Mouse (Mus musculus): ENCODE results near the gene Arpp19.

Arpp19 gene

GRCm38 (mm10) chr9:75037451-75038356 is at the start of gene Arpp19:
Gene Arpp19, plus strand, starts transcription at chr9:75037614.
- DNase-seq (ENCODE audit: low spot score in 2 of 2): peak; percentile 65 to 84

- no peak for DNase-seq (ENCODE audit: low spot score in 2 of 2)
Observed at GRCm38 (mm10) chr9:74988893-74989460, 48.4 kb upstream of the Arpp19 start.

GRCm38 (mm10) chr9:74989990-74990389 is 47.4 kb upstream of the Arpp19 start:
- DNase-seq (ENCODE audit: low spot score in 2 of 2): no peak

- no peak for DNase-seq (ENCODE audit: low spot score in 2 of 2)
Observed at GRCm38 (mm10) chr9:74994611-74995257, 42.7 kb upstream of the Arpp19 start.

GRCm38 (mm10) chr9:74996349-74996748 is 41.1 kb upstream of the Arpp19 start:
- DNase-seq (ENCODE audit: low spot score in 2 of 2): no peak

GRCm38 (mm10) chr9:74997976-74998375 is 39.4 kb upstream of the Arpp19 start:
- DNase-seq (ENCODE audit: low spot score in 2 of 2): no peak

GRCm38 (mm10) chr9:75001006-75001405 is 36.4 kb upstream of the Arpp19 start:
- no peak for DNase-seq (ENCODE audit: low spot score in 2 of 2)

- no peak for DNase-seq (ENCODE audit: low spot score in 2 of 2)
Observed at GRCm38 (mm10) chr9:75001611-75002204, 35.7 kb upstream of the Arpp19 start.

GRCm38 (mm10) chr9:75002262-75002661 is 35.2 kb upstream of the Arpp19 start:
- DNase-seq (ENCODE audit: low spot score in 2 of 2): no peak

- no peak for DNase-seq (ENCODE audit: low spot score in 2 of 2)
Observed at GRCm38 (mm10) chr9:75004203-75004602, 33.2 kb upstream of the Arpp19 start.

- no peak for DNase-seq (ENCODE audit: low spot score in 2 of 2)
Observed at GRCm38 (mm10) chr9:75016591-75016990, 20.8 kb upstream of the Arpp19 start.

GRCm38 (mm10) chr9:75019181-75019580 is 18.2 kb upstream of the Arpp19 start:
- DNase-seq (ENCODE audit: low spot score in 2 of 2): no peak

GRCm38 (mm10) chr9:75019592-75019991 is 17.8 kb upstream of the Arpp19 start:
- no peak for DNase-seq (ENCODE audit: low spot score in 2 of 2)

GRCm38 (mm10) chr9:75020561-75020960 is 16.9 kb upstream of the Arpp19 start:
- DNase-seq (ENCODE audit: low spot score in 2 of 2): no peak

- DNase-seq (ENCODE audit: low spot score in 2 of 2): no peak
Observed at GRCm38 (mm10) chr9:75022546-75022945, 14.9 kb upstream of the Arpp19 start.

- DNase-seq (ENCODE audit: low spot score in 2 of 2): no peak
Observed at GRCm38 (mm10) chr9:75023150-75023894, 14.1 kb upstream of the Arpp19 start.

GRCm38 (mm10) chr9:75024089-75024488 is 13.3 kb upstream of the Arpp19 start:
- DNase-seq (ENCODE audit: low spot score in 2 of 2): no peak

GRCm38 (mm10) chr9:75025689-75026088 is 11.7 kb upstream of the Arpp19 start:
- no peak for DNase-seq (ENCODE audit: low spot score in 2 of 2)

- no peak for DNase-seq (ENCODE audit: low spot score in 2 of 2)
Observed at GRCm38 (mm10) chr9:75032408-75032807, 5.0 kb upstream of the Arpp19 start.

GRCm38 (mm10) chr9:75033141-75033540 is 4.3 kb upstream of the Arpp19 start:
- DNase-seq (ENCODE audit: low spot score in 2 of 2): no peak

GRCm38 (mm10) chr9:75034691-75035090 is 2.7 kb upstream of the Arpp19 start:
- DNase-seq (ENCODE audit: low spot score in 2 of 2): no peak

GRCm38 (mm10) chr9:75035944-75036343 is 1.5 kb upstream of the Arpp19 start:
- DNase-seq (ENCODE audit: low spot score in 2 of 2): no peak
